Mouse (Mus musculus): ENCODE data around the gene Adsl. TPM values are rescaled to one million over a fixed set of nuclear protein-coding genes. Genes with fewer than 3 reads are reported as not detected.

Gene Adsl
- polyA plus RNA-seq, 1 experiment, result 46.0 TPM

DNA sequence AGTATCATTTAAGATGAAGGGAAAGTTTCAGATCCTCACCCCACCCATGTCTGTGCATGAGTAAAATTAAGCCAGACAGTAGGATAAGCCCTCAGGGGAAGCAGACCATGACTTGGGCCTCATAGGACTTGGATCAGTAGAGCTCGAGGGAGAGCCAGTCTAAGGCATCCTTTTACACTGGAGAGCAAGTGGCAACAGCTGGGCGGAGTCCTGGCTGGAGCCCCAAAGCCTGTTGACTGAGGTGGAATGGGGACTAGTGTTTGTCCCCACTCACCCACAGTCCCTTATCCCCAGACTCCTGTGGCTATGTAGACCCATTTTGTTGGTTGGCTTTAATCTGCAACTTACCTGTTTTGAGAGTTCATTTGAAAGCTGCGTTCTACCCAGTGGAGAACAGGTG, 36.1 kb upstream of the Adsl start:
- Histone ChIP-seq H3K4me1 (ENCODE audit: control insufficient read depth, insufficient read depth, insufficient read length) (no peaks in the 10 kb centered on the region), H3K27ac (ENCODE audit: insufficient read depth, low read length) (no peak overlapping the region), H3K4me3 (ENCODE audit: extremely low read depth, insufficient read depth, insufficient read length) (no peak overlapping the region), H3K27me3 (ENCODE audit: control insufficient read depth, insufficient read depth, low read length) (no peaks in the 10 kb centered on the region), H3K36me3 (ENCODE audit: control insufficient read depth, insufficient read depth, low read length) (peaks cover 37% of the 10 kb centered on the region)
- 65% methylated on average over 3 of the region's 3 CpGs for WGBS
- DNase-seq (ENCODE audit: low read depth in 1 of 2, low spot score in 2 of 2), result no peak
- TF ChIP-seq CTCF (IDR thresholded peaks at IDR 0.05; ENCODE audit: extremely low read depth, insufficient read depth, insufficient read length, insufficient replicate concordance) (no peak), POLR2A (IDR thresholded peaks at IDR 0.05; ENCODE audit: low read depth, low read length) (no peak)

DNA sequence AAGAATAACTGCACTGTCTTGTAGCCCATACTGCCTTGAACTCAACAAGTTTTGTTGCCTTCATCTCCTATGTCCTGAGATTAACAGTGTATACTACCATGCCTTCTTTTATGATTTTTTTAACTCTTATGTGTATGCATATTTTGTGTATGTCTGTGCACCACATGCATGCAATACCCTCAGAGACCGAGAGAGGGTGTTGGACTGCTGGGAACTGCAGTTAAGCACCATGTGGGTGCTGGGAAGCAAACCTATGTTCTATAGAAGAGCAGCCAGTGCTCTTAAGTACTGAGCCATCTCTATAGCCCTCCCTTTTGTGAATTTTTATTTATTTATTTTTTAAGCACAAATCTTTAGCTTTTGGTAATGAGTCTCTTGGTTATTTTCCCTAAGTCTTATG, 34.5 kb upstream of the Adsl start:
- TF ChIP-seq CTCF (IDR thresholded peaks at IDR 0.05; ENCODE audit: extremely low read depth, insufficient read depth, insufficient read length, insufficient replicate concordance) (no peak), POLR2A (IDR thresholded peaks at IDR 0.05; ENCODE audit: low read depth, low read length) (no peak)
- Histone ChIP-seq H3K4me3 (ENCODE audit: extremely low read depth, insufficient read depth, insufficient read length) (no peak overlapping the region), H3K4me1 (ENCODE audit: control insufficient read depth, insufficient read depth, insufficient read length) (no peaks in the 10 kb centered on the region), H3K27ac (ENCODE audit: insufficient read depth, low read length) (no peak overlapping the region), H3K27me3 (ENCODE audit: control insufficient read depth, insufficient read depth, low read length) (no peaks in the 10 kb centered on the region), H3K36me3 (ENCODE audit: control insufficient read depth, insufficient read depth, low read length) (peaks cover 38% of the 10 kb centered on the region)
- 93% methylated on average over 1 of the region's 1 CpGs for WGBS
- no peak for DNase-seq (ENCODE audit: low read depth in 1 of 2, low spot score in 2 of 2)

DNA sequence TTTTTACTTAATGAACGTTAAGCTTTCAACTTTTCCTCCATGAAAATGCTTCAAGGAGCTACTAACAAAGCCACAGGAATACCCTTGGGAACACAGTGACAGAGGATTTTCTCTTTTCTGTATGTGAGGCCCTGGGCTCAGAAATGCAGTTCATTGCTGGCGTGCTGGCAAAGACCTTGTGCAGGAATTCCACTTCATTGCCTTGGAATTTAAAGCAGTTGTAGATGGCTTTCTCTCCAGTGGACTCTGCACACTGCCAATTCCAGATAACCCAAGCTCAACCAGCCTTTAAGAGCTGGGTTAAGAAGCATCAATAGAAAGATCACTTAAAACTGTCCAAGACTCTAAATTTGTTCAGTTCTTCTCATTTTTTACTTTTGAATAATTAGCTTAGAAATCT, 32.4 kb upstream of the Adsl start:
- Histone ChIP-seq H3K4me1 (ENCODE audit: control insufficient read depth, insufficient read depth, insufficient read length) (no peaks in the 10 kb centered on the region), H3K27me3 (ENCODE audit: control insufficient read depth, insufficient read depth, low read length) (no peaks in the 10 kb centered on the region), H3K4me3 (ENCODE audit: extremely low read depth, insufficient read depth, insufficient read length) (no peak overlapping the region), H3K27ac (ENCODE audit: insufficient read depth, low read length) (no peak overlapping the region), H3K36me3 (ENCODE audit: control insufficient read depth, insufficient read depth, low read length) (peaks cover 43% of the 10 kb centered on the region)
- TF ChIP-seq CTCF (IDR thresholded peaks at IDR 0.05; ENCODE audit: extremely low read depth, insufficient read depth, insufficient read length, insufficient replicate concordance), result no peak
- TF ChIP-seq POLR2A (IDR thresholded peaks at IDR 0.05; ENCODE audit: low read depth, low read length), result no peak
- no peak for DNase-seq (ENCODE audit: low read depth in 1 of 2, low spot score in 2 of 2)
- 94% methylated on average over 2 of the region's 2 CpGs for WGBS

DNA sequence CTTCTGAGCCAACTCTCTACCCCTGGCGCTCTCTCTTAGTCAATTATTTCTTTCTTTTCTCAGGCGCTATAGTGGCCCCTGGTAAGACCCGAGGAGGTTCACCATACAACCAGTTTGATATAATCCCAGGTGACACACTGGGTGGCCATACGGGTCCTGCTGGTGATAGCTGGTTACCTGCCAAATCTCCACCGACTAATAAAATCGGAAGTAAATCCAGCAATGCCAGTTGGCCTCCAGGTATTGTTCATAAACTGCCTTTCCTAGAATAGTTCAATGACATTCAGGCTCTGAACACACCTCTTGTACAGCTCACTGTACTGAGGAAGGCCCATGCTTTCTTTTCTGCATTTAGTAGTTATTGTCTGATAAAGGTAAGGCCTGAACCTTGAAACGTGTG, 31.7 kb upstream of the Adsl start:
- Histone ChIP-seq H3K27ac (ENCODE audit: insufficient read depth, low read length) (no peak overlapping the region), H3K36me3 (ENCODE audit: control insufficient read depth, insufficient read depth, low read length) (peaks cover 40% of the 10 kb centered on the region), H3K27me3 (ENCODE audit: control insufficient read depth, insufficient read depth, low read length) (no peaks in the 10 kb centered on the region), H3K4me3 (ENCODE audit: extremely low read depth, insufficient read depth, insufficient read length) (no peak overlapping the region), H3K4me1 (ENCODE audit: control insufficient read depth, insufficient read depth, insufficient read length) (no peaks in the 10 kb centered on the region)
- 93% methylated on average over 7 of the region's 7 CpGs for WGBS
- no peak for DNase-seq (ENCODE audit: low read depth in 1 of 2, low spot score in 2 of 2)
- TF ChIP-seq POLR2A (IDR thresholded peaks at IDR 0.05; ENCODE audit: low read depth, low read length), result no peak
- TF ChIP-seq CTCF (IDR thresholded peaks at IDR 0.05; ENCODE audit: extremely low read depth, insufficient read depth, insufficient read length, insufficient replicate concordance), result no peak

DNA sequence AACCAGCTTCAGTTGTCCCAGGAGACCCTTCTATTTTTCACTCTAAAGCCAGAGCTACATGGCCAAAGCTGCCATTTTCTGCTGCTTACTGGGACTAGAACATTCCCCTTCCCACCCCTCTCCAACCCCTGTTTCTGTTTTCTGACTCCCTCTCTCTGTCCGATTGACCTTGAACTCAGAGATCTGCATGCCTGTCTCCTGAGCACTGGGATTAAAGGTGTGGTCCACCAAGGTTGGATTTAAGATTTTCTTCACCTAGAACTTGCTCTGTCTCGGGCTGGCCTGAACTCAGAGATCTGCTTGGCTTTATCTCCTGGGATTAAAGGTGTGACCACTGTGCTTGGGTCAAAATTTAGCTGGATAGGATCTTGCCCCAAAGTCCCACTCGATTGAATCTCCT, 27.9 kb upstream of the Adsl start:
- Histone ChIP-seq H3K27ac (ENCODE audit: insufficient read depth, low read length) (no peak overlapping the region), H3K36me3 (ENCODE audit: control insufficient read depth, insufficient read depth, low read length) (peaks cover 41% of the 10 kb centered on the region), H3K4me1 (ENCODE audit: control insufficient read depth, insufficient read depth, insufficient read length) (no peaks in the 10 kb centered on the region), H3K4me3 (ENCODE audit: extremely low read depth, insufficient read depth, insufficient read length) (no peak overlapping the region), H3K27me3 (ENCODE audit: control insufficient read depth, insufficient read depth, low read length) (no peaks in the 10 kb centered on the region)
- DNase-seq (ENCODE audit: low read depth in 1 of 2, low spot score in 2 of 2), result no peak
- 95% methylated on average over 3 of the region's 3 CpGs for WGBS
- TF ChIP-seq POLR2A (IDR thresholded peaks at IDR 0.05; ENCODE audit: low read depth, low read length) (no peak), CTCF (IDR thresholded peaks at IDR 0.05; ENCODE audit: extremely low read depth, insufficient read depth, insufficient read length, insufficient replicate concordance) (no peak)

DNA sequence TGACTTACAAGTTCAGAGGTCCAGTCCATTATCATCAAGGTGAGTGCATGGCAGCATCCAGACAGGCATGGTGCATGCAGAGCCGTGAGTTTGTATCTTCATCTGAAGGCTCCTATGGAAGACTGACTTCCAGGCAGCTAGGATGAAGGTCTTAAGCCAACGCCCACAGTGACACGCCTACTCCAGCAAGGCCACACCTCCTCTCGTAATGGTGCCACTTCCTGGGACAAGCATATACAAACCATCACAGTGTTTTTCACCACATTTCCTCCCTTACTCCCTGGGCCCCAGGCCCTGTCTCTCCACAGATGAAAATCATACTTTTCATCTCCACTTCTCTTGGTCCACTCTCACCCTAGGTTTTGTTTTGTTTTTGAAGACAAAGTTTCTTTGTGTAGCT, 26.5 kb upstream of the Adsl start:
- TF ChIP-seq CTCF (IDR thresholded peaks at IDR 0.05; ENCODE audit: extremely low read depth, insufficient read depth, insufficient read length, insufficient replicate concordance) (no peak), POLR2A (IDR thresholded peaks at IDR 0.05; ENCODE audit: low read depth, low read length) (no peak)
- DNase-seq (ENCODE audit: low read depth in 1 of 2, low spot score in 2 of 2), result no peak
- no peak overlapping the region for H3K27ac ChIP-seq (ENCODE audit: insufficient read depth, low read length)
- peaks cover 37% of the 10 kb centered on the region for H3K36me3 ChIP-seq (ENCODE audit: control insufficient read depth, insufficient read depth, low read length)
- no peak overlapping the region for H3K4me3 ChIP-seq (ENCODE audit: extremely low read depth, insufficient read depth, insufficient read length)
- no peaks in the 10 kb centered on the region for H3K4me1 ChIP-seq (ENCODE audit: control insufficient read depth, insufficient read depth, insufficient read length)
- WGBS, result 81% methylated on average over 4 of the region's 4 CpGs
- no peaks in the 10 kb centered on the region for H3K27me3 ChIP-seq (ENCODE audit: control insufficient read depth, insufficient read depth, low read length)

DNA sequence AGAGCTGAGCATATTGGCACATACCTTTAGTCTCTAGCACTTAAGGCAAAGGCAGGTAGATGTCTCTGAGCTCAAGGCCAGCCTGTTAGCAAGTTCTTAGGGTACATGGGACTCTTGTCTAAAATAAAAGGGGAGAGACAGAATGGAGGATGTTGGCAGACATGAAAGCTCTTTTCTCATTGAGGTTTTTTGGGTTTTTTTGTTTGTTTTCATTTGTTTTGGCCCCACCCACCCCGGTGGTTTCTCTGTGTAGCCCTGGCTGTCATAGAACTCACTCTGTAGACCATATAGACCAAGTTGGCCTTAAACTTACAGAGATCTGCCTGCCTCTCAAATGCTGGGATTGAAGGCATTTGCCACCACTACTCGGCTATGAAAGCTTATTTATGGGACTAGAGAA, 24.1 kb upstream of the Adsl start:
- WGBS, result 82% methylated on average over 2 of the region's 2 CpGs
- no peak for DNase-seq (ENCODE audit: low read depth in 1 of 2, low spot score in 2 of 2)
- Histone ChIP-seq H3K27me3 (ENCODE audit: control insufficient read depth, insufficient read depth, low read length) (no peaks in the 10 kb centered on the region), H3K4me3 (ENCODE audit: extremely low read depth, insufficient read depth, insufficient read length) (no peak overlapping the region), H3K36me3 (ENCODE audit: control insufficient read depth, insufficient read depth, low read length) (peaks cover 41% of the 10 kb centered on the region), H3K4me1 (ENCODE audit: control insufficient read depth, insufficient read depth, insufficient read length) (no peaks in the 10 kb centered on the region), H3K27ac (ENCODE audit: insufficient read depth, low read length) (no peak overlapping the region)
- TF ChIP-seq CTCF (IDR thresholded peaks at IDR 0.05; ENCODE audit: extremely low read depth, insufficient read depth, insufficient read length, insufficient replicate concordance) (no peak), POLR2A (IDR thresholded peaks at IDR 0.05; ENCODE audit: low read depth, low read length) (no peak)

All from spleen, adult 2 months (tissue).